Mouse (Mus musculus) heart, embryonic 15.5 days (tissue): ENCODE results near the gene Rab32. TPM values are rescaled to one million over a fixed set of nuclear protein-coding genes. Genes with fewer than 3 reads are reported as not detected.
"Not testable (repeated sequence)": the region's sequence is repeated elsewhere in the genome, so short reads cannot be mapped to it uniquely, and the experiment has no call there.

Experiments
- ATAC-seq: fragments of 200-750 bp; cut with Nextera tagmentation; replicated peaks from 2 replicates; pipeline ENCODE4 v1.8.0; 2017; ENCODE audit warnings: low read depth, moderate TSS enrichment; ENCODE audit not compliant: insufficient number of reproducible peaks, insufficient read depth, low FRiP score
- H3K27ac ChIP-seq: fragments of 300-500 bp; sonication (generic); 2 replicates; pipeline ENCODE4 v1.5.1; 2015; ENCODE audit warnings: mild to moderate bottlenecking, inconsistent platforms
- H3K27me3 ChIP-seq: fragments of 300-500 bp; sonication (generic); 2 replicates; pipeline ENCODE4 v1.6.1; 2015; ENCODE audit warnings: inconsistent platforms
- H3K36me3 ChIP-seq: fragments of 300-500 bp; sonication (generic); 2 replicates; pipeline ENCODE4 v1.6.1; 2015; ENCODE audit warnings: mild to moderate bottlenecking, inconsistent platforms
- H3K4me1 ChIP-seq: fragments of 300-500 bp; sonication (generic); replicated peaks from 2 replicates; pipeline ENCODE4 v1.6.1; 2015; ENCODE audit warnings: inconsistent platforms
- H3K4me2 ChIP-seq: fragments of 300-500 bp; sonication (generic); 2 replicates; pipeline ENCODE4 v1.6.1; 2015; ENCODE audit warnings: inconsistent platforms, mild to moderate bottlenecking, moderate library complexity
- H3K4me3 ChIP-seq: fragments of 300-500 bp; sonication (generic); 2 replicates; pipeline ENCODE4 v1.5.1; 2015; ENCODE audit warnings: mild to moderate bottlenecking, inconsistent platforms
- H3K9ac ChIP-seq: fragments of 300-500 bp; sonication (generic); 2 replicates; pipeline ENCODE4 v1.6.1; 2015; ENCODE audit warnings: mild to moderate bottlenecking, inconsistent platforms
- H3K9me3 ChIP-seq: fragments of 300-500 bp; sonication (generic); replicated peaks from 2 replicates; pipeline ENCODE4 v1.6.1; 2016; ENCODE audit warnings: inconsistent platforms
- WGBS: fragments of 180-500 bp; shearing (Covaris S2); methylation state at CpG from one replicate; pipeline ENCODE4 v1.1.7; 2015; ENCODE audit warnings: mixed read lengths; 5-methylcytosine and 5-hydroxymethylcytosine counted together
- polyA plus RNA-seq: library from polyadenylated mRNA; unstranded; fragments of >200 nt; fragmentation: Nextera tagmentation; extraction: Ambion mirVana; gene quantifications from 2 replicates; pipeline ENCODE4 v1.2.1, GENCODE M21; 2015

Rab32 gene
- 7.0 and 12.7 TPM in 2 replicates for polyA plus RNA-seq

GRCm38 (mm10) chr10:10557570-10558336 is at the start of gene Rab32:
Rab32 (minus strand) TSS chr10:10558265.
- H3K9me3 ChIP-seq: no peaks in the 10 kb centered on the region
- peak within 1 kb of the TSS; percentile 54 for H3K27ac ChIP-seq
- under 1% methylated on average over 51 of the region's 51 CpGs for WGBS
- H3K9ac ChIP-seq: peak within 1 kb of the TSS; percentile 59
- H3K27me3 ChIP-seq: no peaks in the 10 kb centered on the region
- peak within 1 kb of the TSS; percentile 76 for H3K4me3 ChIP-seq
- no peaks in the 10 kb centered on the region for H3K36me3 ChIP-seq
- H3K4me1 ChIP-seq: peaks cover 6% of the 10 kb centered on the region; the same call in 1 of the 2 replicates
- peak; percentile 94 for ATAC-seq
- H3K4me2 ChIP-seq: peak within 1 kb of the TSS; percentile 94

GRCm38 (mm10) chr10:10600771-10601170 is 42.7 kb upstream of the Rab32 start:
- 43% methylated on average over 3 of the region's 3 CpGs for WGBS

DNA sequence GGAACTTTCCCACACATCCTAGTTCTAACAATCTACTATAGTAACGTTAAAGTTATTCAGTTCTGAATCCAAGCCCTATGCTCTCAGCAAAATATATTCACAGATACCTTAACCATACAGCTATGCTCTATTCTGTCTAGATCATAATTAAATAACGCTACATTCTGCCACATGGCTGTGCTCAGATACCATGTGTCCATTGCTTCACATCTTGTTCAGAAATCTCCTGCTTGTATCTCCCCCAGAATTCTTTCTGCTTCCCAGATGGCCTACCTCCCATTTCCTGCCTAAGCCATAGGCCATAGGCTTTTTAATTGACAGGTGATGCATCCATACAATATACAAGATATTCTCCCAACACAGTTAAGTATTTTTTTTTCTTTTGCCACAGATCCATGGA is 39.4 kb upstream of the Rab32 start:
- not testable (repeated sequence) for H3K4me2 ChIP-seq, H3K27ac ChIP-seq, ATAC-seq, H3K9me3 ChIP-seq, H3K4me3 ChIP-seq, H3K4me1 ChIP-seq, H3K27me3 ChIP-seq, H3K9ac ChIP-seq, H3K36me3 ChIP-seq
- WGBS: 83% methylated on average over 2 of the region's 2 CpGs

More at GRCm38 (mm10) chr10:10600771-10601170, 42.7 kb upstream of the Rab32 start:
- no peak overlapping the region for H3K4me3 ChIP-seq
- no peaks in the 10 kb centered on the region for H3K9me3 ChIP-seq
- H3K27ac ChIP-seq: no peak overlapping the region
- H3K36me3 ChIP-seq: no peaks in the 10 kb centered on the region
- no peak for ATAC-seq
- H3K4me2 ChIP-seq: no peak overlapping the region
- H3K9ac ChIP-seq: no peak overlapping the region
- H3K27me3 ChIP-seq: no peaks in the 10 kb centered on the region
- H3K4me1 ChIP-seq: no peaks in the 10 kb centered on the region

GRCm38 (mm10) chr10:10580811-10581210 is 22.7 kb upstream of the Rab32 start:
- Histone ChIP-seq H3K36me3 (no peaks in the 10 kb centered on the region), H3K27ac (no peak overlapping the region), H3K4me2 (no peak overlapping the region), H3K4me3 (no peak overlapping the region), H3K4me1 (no peaks in the 10 kb centered on the region), H3K27me3 (no peaks in the 10 kb centered on the region), H3K9me3 (no peaks in the 10 kb centered on the region), H3K9ac (no peak overlapping the region)
- ATAC-seq: no peak
- WGBS: 71% methylated on average over 3 of the region's 3 CpGs

GRCm38 (mm10) chr10:10579821-10580220 is 21.8 kb upstream of the Rab32 start:
- no peaks in the 10 kb centered on the region for H3K36me3 ChIP-seq
- H3K4me1 ChIP-seq: no peaks in the 10 kb centered on the region
- H3K4me3 ChIP-seq: no peak overlapping the region
- H3K9me3 ChIP-seq: no peaks in the 10 kb centered on the region
- H3K4me2 ChIP-seq: no peak overlapping the region
- WGBS: 48% methylated on average over 1 of the region's 1 CpGs
- no peak overlapping the region for H3K9ac ChIP-seq
- H3K27me3 ChIP-seq: no peaks in the 10 kb centered on the region
- ATAC-seq: no peak
- no peak overlapping the region for H3K27ac ChIP-seq

DNA sequence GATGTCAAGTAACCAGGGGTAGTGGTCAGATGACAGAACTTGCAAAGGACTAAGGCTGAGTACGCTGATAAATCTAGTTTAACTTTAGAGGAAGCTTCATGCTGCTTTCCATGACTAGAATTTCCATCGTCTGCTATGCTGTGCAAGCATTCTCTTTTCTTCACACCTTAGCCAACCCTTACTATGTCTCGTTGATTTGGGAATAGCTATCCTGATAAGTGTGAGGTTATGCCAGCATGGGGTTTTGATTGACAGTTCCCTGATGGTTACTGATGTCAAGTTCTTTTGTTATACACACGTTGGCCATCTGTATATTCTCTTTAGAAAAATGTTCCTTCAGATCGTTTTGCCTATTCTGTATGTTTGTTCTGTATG is 259 bp upstream of the Rab32 start:
- no peaks in the 10 kb centered on the region for H3K27me3 ChIP-seq
- no peaks in the 10 kb centered on the region for H3K9me3 ChIP-seq
- peak overlapping the region; percentile 76 for H3K4me3 ChIP-seq
- peak overlapping the region; percentile 94 for H3K4me2 ChIP-seq
- peaks cover 6% of the 10 kb centered on the region; the same call in 1 of the 2 replicates for H3K4me1 ChIP-seq
- no peak overlapping the region for H3K27ac ChIP-seq
- no peak for ATAC-seq
- H3K9ac ChIP-seq: no peak overlapping the region
- WGBS: 32% methylated on average over 5 of the region's 5 CpGs
- H3K36me3 ChIP-seq: no peaks in the 10 kb centered on the region

GRCm38 (mm10) chr10:10557085-10557484 is 980 bp downstream of the Rab32 start:
- ATAC-seq: peak; percentile 58; the same call in 1 of the 2 replicates
- 2% methylated on average over 8 of the region's 8 CpGs for WGBS
- H3K36me3 ChIP-seq: no peaks in the 10 kb centered on the region
- H3K27me3 ChIP-seq: no peaks in the 10 kb centered on the region
- H3K27ac ChIP-seq: peak overlapping the region; percentile 54; the same call in 1 of the 2 replicates
- H3K4me1 ChIP-seq: peaks cover 6% of the 10 kb centered on the region; the same call in 1 of the 2 replicates
- H3K4me2 ChIP-seq: peak overlapping the region; percentile 94
- peak overlapping the region; percentile 76 for H3K4me3 ChIP-seq
- no peaks in the 10 kb centered on the region for H3K9me3 ChIP-seq
- H3K9ac ChIP-seq: peak overlapping the region; percentile 59; the same call in 1 of the 2 replicates

DNA sequence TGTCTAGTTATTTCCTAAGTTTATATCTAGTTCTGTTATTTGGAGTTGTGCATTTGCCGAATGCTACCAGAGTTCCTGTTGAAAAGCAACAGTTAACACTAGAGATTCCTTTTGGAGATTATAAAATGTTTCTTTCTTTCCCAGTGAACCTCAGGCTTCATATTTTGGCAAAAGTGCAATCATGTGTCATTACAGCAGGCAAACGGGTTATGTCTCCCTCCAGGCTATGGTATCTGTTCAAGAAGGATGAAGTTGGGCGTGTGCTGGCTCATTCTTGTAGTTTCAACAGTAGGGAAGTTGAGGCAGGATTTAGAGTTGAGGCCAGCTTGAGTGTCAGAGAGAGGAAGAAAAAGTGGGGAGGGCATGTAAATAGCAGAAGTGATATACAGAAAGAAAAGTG is 2.4 kb downstream of the Rab32 start:
- Histone ChIP-seq H3K4me1 (peaks cover 6% of the 10 kb centered on the region; the same call in 1 of the 2 replicates), H3K36me3 (no peaks in the 10 kb centered on the region), H3K9me3 (no peaks in the 10 kb centered on the region), H3K4me2 (no peak overlapping the region), H3K9ac (no peak overlapping the region), H3K27ac (no peak overlapping the region), H3K4me3 (no peak overlapping the region), H3K27me3 (no peaks in the 10 kb centered on the region)
- ATAC-seq: no peak
- 71% methylated on average over 3 of the region's 3 CpGs for WGBS

DNA sequence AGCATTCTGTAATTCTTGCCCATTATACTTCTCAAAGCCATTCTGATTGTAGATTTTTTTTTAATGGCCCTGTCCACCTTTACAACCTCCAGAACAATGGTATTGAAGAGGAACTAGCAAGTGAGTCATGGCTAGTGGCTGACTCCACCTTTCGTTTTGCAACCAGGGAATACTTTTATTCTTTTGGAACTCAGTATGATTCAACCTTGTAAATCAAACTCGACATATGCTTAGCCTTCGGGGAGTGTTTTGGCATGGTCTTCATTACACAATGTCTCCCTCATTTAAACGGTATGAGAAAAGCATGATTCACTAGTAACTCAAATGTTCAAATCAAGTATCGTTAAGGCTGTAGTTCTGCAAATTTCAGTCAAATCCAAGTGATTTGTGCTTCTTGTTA is 2.8 kb downstream of the Rab32 start:
- no peak overlapping the region for H3K9ac ChIP-seq
- no peaks in the 10 kb centered on the region for H3K27me3 ChIP-seq
- H3K4me3 ChIP-seq: no peak overlapping the region
- ATAC-seq: no peak
- H3K4me1 ChIP-seq: peaks cover 6% of the 10 kb centered on the region; the same call in 1 of the 2 replicates
- no peak overlapping the region for H3K4me2 ChIP-seq
- no peak overlapping the region for H3K27ac ChIP-seq
- WGBS: 68% methylated on average over 5 of the region's 5 CpGs
- no peaks in the 10 kb centered on the region for H3K36me3 ChIP-seq
- H3K9me3 ChIP-seq: no peaks in the 10 kb centered on the region

- WGBS: 49% methylated on average over 1 of the region's 1 CpGs
- no peaks in the 10 kb centered on the region for H3K9me3 ChIP-seq
- no peaks in the 10 kb centered on the region for H3K27me3 ChIP-seq
- no peaks in the 10 kb centered on the region for H3K4me1 ChIP-seq
- ATAC-seq: no peak
- H3K9ac ChIP-seq: no peak overlapping the region
- H3K27ac ChIP-seq: no peak overlapping the region
- no peak overlapping the region for H3K4me2 ChIP-seq
- H3K4me3 ChIP-seq: no peak overlapping the region
- H3K36me3 ChIP-seq: no peaks in the 10 kb centered on the region
Observed at GRCm38 (mm10) chr10:10550134-10550533, 7.9 kb downstream of the Rab32 start.

GRCm38 (mm10) chr10:10546623-10547022 is 11.4 kb downstream of the Rab32 start:
- Histone ChIP-seq H3K4me3 (no peak overlapping the region), H3K27ac (no peak overlapping the region), H3K9ac (no peak overlapping the region), H3K4me1 (no peaks in the 10 kb centered on the region), H3K27me3 (no peaks in the 10 kb centered on the region), H3K36me3 (no peaks in the 10 kb centered on the region), H3K9me3 (no peaks in the 10 kb centered on the region), H3K4me2 (no peak overlapping the region)
- no peak for ATAC-seq
- 57% methylated on average over 5 of the region's 5 CpGs for WGBS

- Histone ChIP-seq H3K4me1 (no peaks in the 10 kb centered on the region), H3K9me3 (no peaks in the 10 kb centered on the region), H3K4me2 (no peak overlapping the region), H3K4me3 (no peak overlapping the region), H3K9ac (no peak overlapping the region), H3K27ac (no peak overlapping the region), H3K36me3 (no peaks in the 10 kb centered on the region), H3K27me3 (no peaks in the 10 kb centered on the region)
- 80% methylated on average over 3 of the region's 3 CpGs for WGBS
- no peak for ATAC-seq
Observed at GRCm38 (mm10) chr10:10544955-10545354, 13.1 kb downstream of the Rab32 start.
